Mouse (Mus musculus): ENCODE measurements at regions not wholly inside any gene's neighbourhood (a gene's known extent, or its start where the extent isn't known, plus 50 kb on each side); places are given as distances from the start of the nearest gene placed in this dataset.

GRCm38 (mm10) chr9:14215961-14216360 is 58.9 kb upstream of the Sesn3 start:
- DNase-seq (ENCODE audit: low spot score): no peak

GRCm38 (mm10) chr9:14222936-14223335 is 51.9 kb upstream of the Sesn3 start:
- DNase-seq (ENCODE audit: low spot score): no peak
